Mouse (Mus musculus) naive thymus-derived CD4-positive, alpha-beta T cell, adult 2 months (primary cell): ENCODE data around the gene Taf5l.

ENCODE experiments used
- DNase-seq: peaks from one replicate; pipeline ENCODE4 v3.0.0-alpha.2; 2011; ENCODE audit warnings: low read depth

The Taf5l gene

GRCm38 (mm10) chr8:123960056-123960455, 61.1 kb downstream of the Taf5l start:
- no peak for DNase-seq

- no peak for DNase-seq
Measured at GRCm38 (mm10) chr8:123959473-123959872, 61.7 kb downstream of the Taf5l start.

GRCm38 (mm10) chr8:123958130-123958529, 63.1 kb downstream of the Taf5l start:
- no peak for DNase-seq

- DNase-seq: no peak
Measured at GRCm38 (mm10) chr8:123954246-123954645, 67.0 kb downstream of the Taf5l start.

GRCm38 (mm10) chr8:123953686-123954085, 67.5 kb downstream of the Taf5l start:
- DNase-seq: no peak

GRCm38 (mm10) chr8:123950077-123950802, 71.0 kb downstream of the Taf5l start:
- peak; percentile 86 for DNase-seq

GRCm38 (mm10) chr8:123949686-123949986, 71.6 kb downstream of the Taf5l start:
- DNase-seq: no peak

GRCm38 (mm10) chr8:123948942-123949685, 72.1 kb downstream of the Taf5l start, which contains the start of gene Nup133:
Nup133 (minus strand) TSS chr8:123949265.
- DNase-seq: peak; percentile 100
